Mouse (Mus musculus) ES-E14 (cell line): ENCODE data around the gene Slc6a18.

ENCODE experiments used
- CHD2 ChIP-seq: IDR thresholded peaks from 2 replicates; pipeline ENCODE4 v1.6.1; 2014; ENCODE audit warnings: mild to moderate bottlenecking, low read depth, low read length, inconsistent platforms
- ZC3H11A ChIP-seq: IDR thresholded peaks from 2 replicates; pipeline ENCODE4 v1.6.1; 2012; ENCODE audit warnings: low read depth, mild to moderate bottlenecking, inconsistent platforms, low read length, borderline replicate concordance
- ZNF384 ChIP-seq: IDR thresholded peaks from 2 replicates; pipeline ENCODE4 v1.6.1; 2012; ENCODE audit warnings: low read depth, low read length, inconsistent platforms

DNA sequence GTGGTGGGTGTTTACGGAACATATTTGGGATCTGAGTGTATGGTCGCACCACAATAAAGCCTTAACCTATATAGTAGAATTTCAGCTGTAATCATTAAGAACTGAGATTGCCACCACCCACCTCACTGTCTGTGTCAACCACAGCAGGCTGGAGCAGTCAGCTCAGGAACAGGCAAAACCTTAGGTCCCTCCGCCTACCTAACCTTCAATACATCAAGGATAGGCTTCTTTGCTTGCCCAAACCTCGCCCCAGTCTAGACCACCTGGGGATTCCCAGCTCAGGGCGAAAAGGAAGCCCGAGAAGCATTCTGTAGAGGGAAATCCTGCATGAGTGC is 51.4 kb downstream of the Slc6a18 start:
- TF ChIP-seq CHD2 (no peak), ZC3H11A (no peak), ZNF384 (no peak)
